Mouse (Mus musculus): ENCODE data around the gene Pex11b. TPM values are rescaled to one million over a fixed set of nuclear protein-coding genes. Genes with fewer than 3 reads are reported as not detected.
"Not testable (repeated sequence)": the region's sequence is repeated elsewhere in the genome, so short reads cannot be mapped to it uniquely, and the experiment has no call there.

Gene Pex11b
- polyA plus RNA-seq, 1 experiment from 2014 or later: 63.3 TPM

GRCm38 (mm10) chr3:96665732-96666363, 30.7 kb downstream of the Pex11b start:
- 89% methylated on average over 7 of the region's 7 CpGs for WGBS
- not testable (repeated sequence) for H3K4me2 ChIP-seq (replicated peaks); H3K9me3 ChIP-seq; H3K27ac ChIP-seq; ATAC-seq (ENCODE audit: low FRiP score, low read depth); H3K27me3 ChIP-seq; H3K9ac ChIP-seq; H3K36me3 ChIP-seq; H3K4me3 ChIP-seq
- H3K4me1 ChIP-seq: peaks cover 20% of the 10 kb centered on the region

- H3K4me2 ChIP-seq (replicated peaks): no peak overlapping the region
- WGBS: 92% methylated on average over 5 of the region's 5 CpGs
- H3K36me3 ChIP-seq: no peaks in the 10 kb centered on the region
- no peaks in the 10 kb centered on the region for H3K9me3 ChIP-seq
- peaks cover 20% of the 10 kb centered on the region for H3K4me1 ChIP-seq
- no peak overlapping the region for H3K27ac ChIP-seq
- no peak for ATAC-seq (ENCODE audit: low FRiP score, low read depth)
- H3K27me3 ChIP-seq: peaks cover 10% of the 10 kb centered on the region
- H3K4me3 ChIP-seq: no peak overlapping the region
- no peak overlapping the region for H3K9ac ChIP-seq
Observed at GRCm38 (mm10) chr3:96666916-96667315, 31.7 kb downstream of the Pex11b start.

- no peak for ATAC-seq (ENCODE audit: low FRiP score, low read depth)
- WGBS: 36% methylated on average over 1 of the region's 1 CpGs
- H3K9ac ChIP-seq: no peak overlapping the region
- no peak overlapping the region for H3K4me2 ChIP-seq (replicated peaks)
- H3K4me1 ChIP-seq: peaks cover 19% of the 10 kb centered on the region
- H3K27me3 ChIP-seq: peaks cover 10% of the 10 kb centered on the region
- H3K27ac ChIP-seq: no peak overlapping the region
- no peak overlapping the region for H3K4me3 ChIP-seq
- no peaks in the 10 kb centered on the region for H3K9me3 ChIP-seq
- no peaks in the 10 kb centered on the region for H3K36me3 ChIP-seq
Observed at GRCm38 (mm10) chr3:96667316-96667715, 32.1 kb downstream of the Pex11b start.

GRCm38 (mm10) chr3:96668424-96669067, 33.4 kb downstream of the Pex11b start:
- H3K27ac ChIP-seq: no peak overlapping the region
- H3K36me3 ChIP-seq: no peaks in the 10 kb centered on the region
- peaks cover 10% of the 10 kb centered on the region for H3K27me3 ChIP-seq
- ATAC-seq (ENCODE audit: low FRiP score, low read depth): no peak
- peaks cover 11% of the 10 kb centered on the region for H3K4me1 ChIP-seq
- H3K9me3 ChIP-seq: no peaks in the 10 kb centered on the region
- no peak overlapping the region for H3K4me3 ChIP-seq
- no peak overlapping the region for H3K9ac ChIP-seq
- WGBS: 95% methylated on average over 5 of the region's 5 CpGs
- H3K4me2 ChIP-seq (replicated peaks): no peak overlapping the region

- H3K27ac ChIP-seq: no peak within 1 kb of the TSS
- 5% methylated on average over 35 of the region's 35 CpGs for WGBS
- no peak within 1 kb of the TSS; the same call in 1 of the 2 replicates for H3K9ac ChIP-seq
Observed at GRCm38 (mm10) chr3:96669727-96670468, 34.7 kb downstream of the Pex11b start, which contains the start of gene Ankrd35. Gene Ankrd35, plus strand, starts transcription at chr3:96670131.

GRCm38 (mm10) chr3:96671519-96671918, 36.3 kb downstream of the Pex11b start:
- Histone ChIP-seq H3K4me2 (replicated peaks) (no peak overlapping the region), H3K4me1 (peaks cover 18% of the 10 kb centered on the region), H3K27ac (no peak overlapping the region), H3K36me3 (no peaks in the 10 kb centered on the region), H3K9me3 (no peaks in the 10 kb centered on the region), H3K27me3 (peaks cover 10% of the 10 kb centered on the region), H3K4me3 (no peak overlapping the region), H3K9ac (no peak overlapping the region)
- 91% methylated on average over 5 of the region's 5 CpGs for WGBS
- no peak for ATAC-seq (ENCODE audit: low FRiP score, low read depth)

More at GRCm38 (mm10) chr3:96669727-96670468, 34.7 kb downstream of the Pex11b start, which contains the start of gene Ankrd35:
- peaks cover 10% of the 10 kb centered on the region for H3K27me3 ChIP-seq
- H3K4me2 ChIP-seq (replicated peaks): peak within 1 kb of the TSS; percentile 74
- no peaks in the 10 kb centered on the region for H3K36me3 ChIP-seq
- peak; percentile 95 for ATAC-seq (ENCODE audit: low FRiP score, low read depth)
- peak within 1 kb of the TSS; percentile 40 for H3K4me3 ChIP-seq
- H3K4me1 ChIP-seq: peaks cover 12% of the 10 kb centered on the region
- no peaks in the 10 kb centered on the region for H3K9me3 ChIP-seq

- Histone ChIP-seq H3K27me3 (peaks cover 13% of the 10 kb centered on the region), H3K4me2 (replicated peaks) (no peak overlapping the region), H3K27ac (no peak overlapping the region), H3K36me3 (no peaks in the 10 kb centered on the region), H3K4me1 (peaks cover 18% of the 10 kb centered on the region), H3K9me3 (no peaks in the 10 kb centered on the region), H3K9ac (no peak overlapping the region), H3K4me3 (no peak overlapping the region)
- no peak for ATAC-seq (ENCODE audit: low FRiP score, low read depth)
- WGBS: 64% methylated on average over 4 of the region's 4 CpGs
Observed at GRCm38 (mm10) chr3:96673514-96673913, 38.3 kb downstream of the Pex11b start.

GRCm38 (mm10) chr3:96674442-96674841, 39.3 kb downstream of the Pex11b start:
- peak overlapping the region; percentile 43 for H3K4me2 ChIP-seq (replicated peaks)
- 15% methylated on average over 8 of the region's 8 CpGs for WGBS
- H3K27me3 ChIP-seq: peaks cover 20% of the 10 kb centered on the region
- H3K4me3 ChIP-seq: no peak overlapping the region
- peaks cover 18% of the 10 kb centered on the region for H3K4me1 ChIP-seq
- H3K36me3 ChIP-seq: no peaks in the 10 kb centered on the region
- H3K27ac ChIP-seq: peak overlapping the region; percentile 52
- H3K9ac ChIP-seq: no peak overlapping the region
- no peaks in the 10 kb centered on the region for H3K9me3 ChIP-seq
- ATAC-seq (ENCODE audit: low FRiP score, low read depth): peak; percentile 35; the same call in 1 of the 2 replicates

- H3K27me3 ChIP-seq: peaks cover 27% of the 10 kb centered on the region
- H3K36me3 ChIP-seq: no peaks in the 10 kb centered on the region
- WGBS: 43% methylated on average over 3 of the region's 3 CpGs
- no peaks in the 10 kb centered on the region for H3K9me3 ChIP-seq
- no peak overlapping the region; the same call in 1 of the 2 replicates for H3K9ac ChIP-seq
- no peak overlapping the region for H3K27ac ChIP-seq
- ATAC-seq (ENCODE audit: low FRiP score, low read depth): no peak
- H3K4me2 ChIP-seq (replicated peaks): no peak overlapping the region
- H3K4me3 ChIP-seq: no peak overlapping the region
- H3K4me1 ChIP-seq: peaks cover 18% of the 10 kb centered on the region
Observed at GRCm38 (mm10) chr3:96675171-96675570, 40.0 kb downstream of the Pex11b start.

- peaks cover 31% of the 10 kb centered on the region for H3K27me3 ChIP-seq
- no peak overlapping the region for H3K4me2 ChIP-seq (replicated peaks)
Observed at GRCm38 (mm10) chr3:96675690-96676089, 40.5 kb downstream of the Pex11b start.

GRCm38 (mm10) chr3:96678456-96678855, 43.3 kb downstream of the Pex11b start:
- peaks cover 14% of the 10 kb centered on the region for H3K4me1 ChIP-seq
- WGBS: 66% methylated on average over 7 of the region's 7 CpGs
- H3K4me2 ChIP-seq (replicated peaks): no peak overlapping the region
- no peaks in the 10 kb centered on the region for H3K36me3 ChIP-seq
- no peak overlapping the region for H3K4me3 ChIP-seq
- H3K27me3 ChIP-seq: peaks cover 32% of the 10 kb centered on the region
- no peak overlapping the region for H3K9ac ChIP-seq
- H3K9me3 ChIP-seq: no peaks in the 10 kb centered on the region
- no peak overlapping the region for H3K27ac ChIP-seq
- no peak for ATAC-seq (ENCODE audit: low FRiP score, low read depth)

More at GRCm38 (mm10) chr3:96675690-96676089, 40.5 kb downstream of the Pex11b start:
- no peak overlapping the region; the same call in 1 of the 2 replicates for H3K9ac ChIP-seq
- whole genome bisulfite sequencing: 37% methylated on average over 3 of the region's 3 CpGs
- no peak for ATAC-seq (ENCODE audit: low FRiP score, low read depth)
- no peaks in the 10 kb centered on the region for H3K36me3 ChIP-seq
- H3K9me3 ChIP-seq: no peaks in the 10 kb centered on the region
- H3K4me3 ChIP-seq: no peak overlapping the region
- H3K4me1 ChIP-seq: peaks cover 14% of the 10 kb centered on the region
- H3K27ac ChIP-seq: no peak overlapping the region; the same call in 1 of the 2 replicates

- no peak overlapping the region for H3K27ac ChIP-seq
- H3K27me3 ChIP-seq: peaks cover 39% of the 10 kb centered on the region
- WGBS: 27% methylated on average over 5 of the region's 5 CpGs
- H3K4me3 ChIP-seq: no peak overlapping the region
- H3K36me3 ChIP-seq: no peaks in the 10 kb centered on the region
- no peak overlapping the region for H3K9ac ChIP-seq
- H3K4me1 ChIP-seq: peaks cover 11% of the 10 kb centered on the region
- no peaks in the 10 kb centered on the region for H3K9me3 ChIP-seq
- ATAC-seq (ENCODE audit: low FRiP score, low read depth): no peak
- no peak overlapping the region for H3K4me2 ChIP-seq (replicated peaks)
Observed at GRCm38 (mm10) chr3:96679159-96679674, 44.0 kb downstream of the Pex11b start.

Measured in limb, embryonic 13.5 days (tissue).